Mouse (Mus musculus): ENCODE data around the gene Tubgcp6. TPM values are rescaled to one million over a fixed set of nuclear protein-coding genes. Genes with fewer than 3 reads are reported as not detected.
A peak's percentile ranks its signal among the peaks of the same experiment; 100 is the strongest.

Gene Tubgcp6
- polyA plus RNA-seq, 1 experiment from 2014 or later, result 15.4 TPM

DNA sequence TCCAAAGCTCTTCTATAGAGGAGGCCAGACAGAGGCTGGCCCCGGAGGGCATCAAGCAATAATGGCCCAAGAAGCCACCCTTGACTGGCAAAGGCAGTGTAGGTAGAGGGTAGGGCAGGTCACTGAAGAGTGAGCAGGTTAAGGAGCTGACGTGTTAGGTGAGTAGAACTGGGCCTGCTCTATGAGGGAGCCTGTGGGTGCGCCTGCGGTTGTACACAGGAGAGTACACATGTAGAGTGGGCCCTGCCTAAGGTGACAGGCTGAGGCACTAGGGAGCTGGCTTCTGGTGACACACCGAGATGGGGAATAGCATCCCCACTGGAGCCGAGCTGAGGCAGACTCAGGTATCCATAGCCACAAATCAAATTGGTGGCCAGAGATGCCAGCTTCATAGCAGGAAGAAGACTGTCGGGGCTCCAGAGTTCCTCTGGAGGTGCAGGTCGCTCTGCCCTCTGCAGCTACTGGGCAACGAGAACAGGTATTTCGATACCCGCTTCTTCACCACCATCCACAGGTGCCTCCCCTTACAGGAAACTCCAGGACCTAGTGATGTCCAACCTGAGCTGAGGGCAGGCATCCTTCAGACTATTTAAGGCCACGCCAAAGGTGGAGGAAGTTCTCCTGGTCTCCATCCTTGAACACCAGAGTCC lies 62.0 kb downstream of the Tubgcp6 start:
- no peak overlapping the region for H3K4me2 ChIP-seq
- no peak overlapping the region for H3K4me3 ChIP-seq
- 85% methylated on average over 12 of the region's 12 CpGs for WGBS
- no peak overlapping the region for H3K9ac ChIP-seq
- no peak for ATAC-seq (ENCODE audit: borderline replicate concordance, extremely low read depth, low FRiP score, low TSS enrichment)
- H3K9me3 ChIP-seq, result no peaks in the 10 kb centered on the region
- H3K4me1 ChIP-seq, result peaks cover 12% of the 10 kb centered on the region
- no peak overlapping the region for H3K27ac ChIP-seq
- H3K36me3 ChIP-seq, result no peaks in the 10 kb centered on the region
- peaks cover 69% of the 10 kb centered on the region for H3K27me3 ChIP-seq

DNA sequence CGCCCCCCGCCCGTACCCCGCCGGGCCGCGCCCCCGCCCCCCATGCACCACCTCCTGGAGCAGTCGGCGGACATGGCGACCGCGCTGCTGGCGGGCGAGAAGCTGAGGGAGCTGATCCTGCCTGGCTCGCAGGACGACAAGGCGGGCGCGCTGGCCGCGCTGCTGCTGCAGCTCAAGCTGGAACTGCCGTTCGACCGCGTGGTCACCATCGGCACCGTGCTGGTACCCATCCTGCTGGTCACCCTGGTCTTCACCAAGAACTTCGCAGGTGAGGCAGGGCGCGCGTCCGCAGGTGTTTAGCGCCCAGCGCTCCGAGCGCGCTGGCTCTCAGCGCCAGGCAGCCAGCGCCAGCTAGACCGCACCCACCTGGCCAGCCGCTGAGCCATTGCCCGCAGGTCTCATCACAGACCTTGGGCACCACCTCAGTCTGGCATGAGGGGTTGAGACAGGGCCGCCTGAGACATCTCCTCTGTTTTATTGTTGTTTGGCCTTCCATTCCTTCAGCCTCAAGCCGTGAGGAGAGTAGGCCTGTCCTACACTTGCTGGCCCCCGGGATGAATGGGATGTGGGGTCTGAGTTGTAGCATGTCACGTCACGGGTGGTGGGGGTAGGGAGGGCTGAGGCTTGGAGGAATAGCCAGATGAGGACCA lies 62.8 kb downstream of the Tubgcp6 start:
- Histone ChIP-seq H3K4me3 (peak overlapping the region; percentile 55), H3K4me2 (peak overlapping the region; percentile 99), H3K4me1 (peaks cover 12% of the 10 kb centered on the region), H3K27ac (no peak overlapping the region), H3K36me3 (no peaks in the 10 kb centered on the region), H3K27me3 (peaks cover 63% of the 10 kb centered on the region), H3K9me3 (no peaks in the 10 kb centered on the region), H3K9ac (peak overlapping the region; percentile 40)
- WGBS, result 3% methylated on average over 35 of the region's 48 CpGs
- ATAC-seq (ENCODE audit: borderline replicate concordance, extremely low read depth, low FRiP score, low TSS enrichment), result no peak

DNA sequence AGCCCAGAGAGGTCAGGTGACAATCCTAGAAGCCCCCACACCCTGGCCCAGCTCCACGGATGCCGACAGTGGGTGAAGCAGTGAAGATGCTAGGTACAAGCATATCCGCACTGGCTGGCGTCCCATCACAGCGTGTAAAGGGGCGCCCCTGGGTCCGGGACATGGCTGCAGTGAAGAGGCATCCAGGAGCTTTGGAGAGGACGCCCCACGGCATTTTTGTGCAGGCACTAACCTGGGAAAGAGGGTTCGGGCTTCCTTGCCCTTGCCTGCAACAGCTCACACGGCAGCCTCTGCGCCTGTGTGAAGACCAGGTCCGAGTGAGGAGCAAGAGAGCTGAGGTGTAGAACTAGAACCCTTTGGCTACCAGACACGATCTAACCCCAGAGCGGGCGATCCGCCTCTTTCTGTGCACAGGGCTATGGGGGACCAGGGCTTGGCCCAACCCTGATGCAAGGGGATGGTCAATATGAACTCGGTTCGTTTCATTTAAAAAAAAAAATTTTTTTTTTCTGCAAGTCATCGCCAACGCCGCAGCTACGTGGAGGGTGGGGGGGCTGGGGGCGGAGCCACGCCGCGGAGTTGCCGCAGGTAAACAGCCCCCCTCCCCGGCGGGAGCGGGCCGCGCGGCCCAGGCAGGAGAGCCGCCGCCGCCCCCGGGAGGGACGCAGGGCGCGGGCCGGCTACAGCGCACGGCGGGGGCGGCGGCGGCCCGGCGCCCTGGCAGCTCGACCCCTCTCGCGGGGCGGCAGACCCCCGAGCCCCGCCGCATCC lies 63.6 kb downstream of the Tubgcp6 start, which contains the start of gene Panx2:
Panx2 (plus strand) TSS at position 574 of the 771 bp plus-strand sequence.
- Histone ChIP-seq H3K4me1 (peaks cover 12% of the 10 kb centered on the region), H3K27me3 (peaks cover 63% of the 10 kb centered on the region), H3K4me3 (peak within 1 kb of the TSS; percentile 55), H3K4me2 (peak within 1 kb of the TSS; percentile 99), H3K9ac (peak within 1 kb of the TSS; percentile 40), H3K36me3 (no peaks in the 10 kb centered on the region), H3K9me3 (no peaks in the 10 kb centered on the region), H3K27ac (no peak within 1 kb of the TSS)
- WGBS, result under 1% methylated on average over 46 of the region's 57 CpGs
- no peak; the same call in 1 of the 2 replicates for ATAC-seq (ENCODE audit: borderline replicate concordance, extremely low read depth, low FRiP score, low TSS enrichment)

DNA sequence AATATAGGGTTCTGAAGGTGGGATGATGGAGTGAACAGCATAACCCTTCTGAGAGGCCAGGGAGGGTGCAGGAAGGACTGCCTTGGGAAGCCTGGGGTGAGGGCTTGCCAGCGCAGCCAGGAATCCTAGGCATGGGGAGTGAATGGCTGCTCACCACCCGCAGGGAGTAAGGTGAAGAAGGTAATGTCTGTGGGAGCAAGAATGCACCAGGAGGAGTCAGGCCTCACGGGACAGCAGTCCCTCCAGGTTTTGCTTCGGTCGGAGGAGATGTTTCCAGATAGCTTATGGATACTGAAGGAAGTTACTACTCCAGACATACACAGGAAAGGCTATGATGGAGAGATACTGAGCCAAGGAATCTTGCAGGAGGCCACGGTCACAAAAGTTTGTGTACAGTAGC lies 64.2 kb downstream of the Tubgcp6 start:
- Histone ChIP-seq H3K36me3 (no peaks in the 10 kb centered on the region), H3K4me2 (peak overlapping the region; percentile 99; the same call in 1 of the 2 replicates), H3K9ac (no peak overlapping the region), H3K4me1 (peaks cover 12% of the 10 kb centered on the region), H3K9me3 (no peaks in the 10 kb centered on the region), H3K4me3 (peak overlapping the region; percentile 55), H3K27me3 (peaks cover 61% of the 10 kb centered on the region), H3K27ac (no peak overlapping the region)
- ATAC-seq (ENCODE audit: borderline replicate concordance, extremely low read depth, low FRiP score, low TSS enrichment), result no peak; the same call in 1 of the 2 replicates
- WGBS, result 26% methylated on average over 6 of the region's 6 CpGs

DNA sequence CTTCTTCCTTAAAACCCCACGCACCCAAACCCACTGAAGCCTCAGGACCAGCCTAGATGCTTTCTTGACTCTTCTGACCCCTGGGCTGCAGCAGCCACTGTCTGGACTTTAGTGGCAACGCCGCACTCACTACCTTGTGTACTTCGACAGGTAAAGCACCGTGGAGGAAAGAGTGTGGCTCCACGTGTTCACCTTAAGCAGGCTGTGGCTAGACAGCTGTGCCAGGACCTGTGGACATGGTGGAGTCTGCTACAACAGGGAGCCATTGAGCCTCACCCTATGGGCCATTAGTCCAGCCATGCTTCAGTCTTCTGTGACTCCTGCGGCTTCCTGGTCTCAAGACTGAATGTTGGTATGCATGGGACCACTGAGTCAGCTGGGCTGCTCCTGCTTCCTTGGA lies 68.2 kb downstream of the Tubgcp6 start:
- no peak for ATAC-seq (ENCODE audit: borderline replicate concordance, extremely low read depth, low FRiP score, low TSS enrichment)
- 87% methylated on average over 7 of the region's 7 CpGs for WGBS

More for the DNA sequence above, 68.2 kb downstream of the Tubgcp6 start:
- peaks cover 24% of the 10 kb centered on the region for H3K27me3 ChIP-seq
- no peak overlapping the region for H3K27ac ChIP-seq
- H3K4me3 ChIP-seq, result no peak overlapping the region
- no peaks in the 10 kb centered on the region for H3K9me3 ChIP-seq
- no peak overlapping the region for H3K9ac ChIP-seq
- H3K4me1 ChIP-seq, result peaks cover 6% of the 10 kb centered on the region; the same call in 1 of the 2 replicates
- H3K4me2 ChIP-seq, result no peak overlapping the region
- H3K36me3 ChIP-seq, result no peaks in the 10 kb centered on the region

Small RNA genes within 50 kb of the gene (microRNA-seq; reads per million reads assigned to microRNA genes)
- gene Mir7118, result not detected

Other genes starting within 250 kb of the Tubgcp6 start
- gene Ttll8, start 168.7 kb downstream of the Tubgcp6 start, polyA plus RNA-seq (2015; fragmentation: Nextera tagmentation; extraction: Ambion mirVana), result not detected in 2 replicates
- 0.25 TPM in 2 replicates for gene Mlc1, start 144.1 kb downstream of the Tubgcp6 start, polyA plus RNA-seq (2015; fragmentation: Nextera tagmentation; extraction: Ambion mirVana)
- gene Mov10l1, start 140.2 kb downstream of the Tubgcp6 start, polyA plus RNA-seq (2015; fragmentation: Nextera tagmentation; extraction: Ambion mirVana), result 1.7 and 2.2 TPM in 2 replicates
- 0.10 and 0.24 TPM in 2 replicates for gene Panx2, start 63.4 kb downstream of the Tubgcp6 start, polyA plus RNA-seq (2015; fragmentation: Nextera tagmentation; extraction: Ambion mirVana)
- 48.7 and 53.6 TPM in 2 replicates for gene Trabd, start 48.0 kb downstream of the Tubgcp6 start, polyA plus RNA-seq (2015; fragmentation: Nextera tagmentation; extraction: Ambion mirVana)
- 16.5 and 17.6 TPM in 2 replicates for gene Selenoo, start 34.0 kb downstream of the Tubgcp6 start, polyA plus RNA-seq (2015; fragmentation: Nextera tagmentation; extraction: Ambion mirVana)
- 21.7 and 24.3 TPM in 2 replicates for gene Hdac10, start 5.6 kb upstream of the Tubgcp6 start, polyA plus RNA-seq (2015; fragmentation: Nextera tagmentation; extraction: Ambion mirVana)
- gene Mapk12, start 17.6 kb upstream of the Tubgcp6 start, polyA plus RNA-seq (2015; fragmentation: Nextera tagmentation; extraction: Ambion mirVana), result 12.5 and 13.4 TPM in 2 replicates
- 10.0 and 12.6 TPM in 2 replicates for gene Mapk11, start 26.5 kb upstream of the Tubgcp6 start, polyA plus RNA-seq (2015; fragmentation: Nextera tagmentation; extraction: Ambion mirVana)
- 123 and 128 TPM in 2 replicates for gene Plxnb2, start 57.7 kb upstream of the Tubgcp6 start, polyA plus RNA-seq (2015; fragmentation: Nextera tagmentation; extraction: Ambion mirVana)
- gene Dennd6b, start 73.4 kb upstream of the Tubgcp6 start, polyA plus RNA-seq (2015; fragmentation: Nextera tagmentation; extraction: Ambion mirVana), result 11.0 and 11.8 TPM in 2 replicates
- 24.5 and 28.5 TPM in 2 replicates for gene Ppp6r2, start 88.4 kb upstream of the Tubgcp6 start, polyA plus RNA-seq (2015; fragmentation: Nextera tagmentation; extraction: Ambion mirVana)
- 50.3 and 53.7 TPM in 2 replicates for gene Sbf1, start 192.2 kb upstream of the Tubgcp6 start, polyA plus RNA-seq (2015; fragmentation: Nextera tagmentation; extraction: Ambion mirVana)
- 0.45 and 0.69 TPM in 2 replicates for gene Adm2, start 199.6 kb upstream of the Tubgcp6 start, polyA plus RNA-seq (2015; fragmentation: Nextera tagmentation; extraction: Ambion mirVana)
- not detected in 2 replicates for gene Miox, start 211.3 kb upstream of the Tubgcp6 start, polyA plus RNA-seq (2015; fragmentation: Nextera tagmentation; extraction: Ambion mirVana)
- gene Lmf2, start 232.5 kb upstream of the Tubgcp6 start, polyA plus RNA-seq (2015; fragmentation: Nextera tagmentation; extraction: Ambion mirVana), result 70.7 and 74.4 TPM in 2 replicates
- 160 and 168 TPM in 2 replicates for gene Ncaph2, start 232.6 kb upstream of the Tubgcp6 start, polyA plus RNA-seq (2015; fragmentation: Nextera tagmentation; extraction: Ambion mirVana)

All from lung, embryonic 15.5 days (tissue).